ENCODE assay signal across 18 mouse cellular contexts in the genomic region with DNA sequence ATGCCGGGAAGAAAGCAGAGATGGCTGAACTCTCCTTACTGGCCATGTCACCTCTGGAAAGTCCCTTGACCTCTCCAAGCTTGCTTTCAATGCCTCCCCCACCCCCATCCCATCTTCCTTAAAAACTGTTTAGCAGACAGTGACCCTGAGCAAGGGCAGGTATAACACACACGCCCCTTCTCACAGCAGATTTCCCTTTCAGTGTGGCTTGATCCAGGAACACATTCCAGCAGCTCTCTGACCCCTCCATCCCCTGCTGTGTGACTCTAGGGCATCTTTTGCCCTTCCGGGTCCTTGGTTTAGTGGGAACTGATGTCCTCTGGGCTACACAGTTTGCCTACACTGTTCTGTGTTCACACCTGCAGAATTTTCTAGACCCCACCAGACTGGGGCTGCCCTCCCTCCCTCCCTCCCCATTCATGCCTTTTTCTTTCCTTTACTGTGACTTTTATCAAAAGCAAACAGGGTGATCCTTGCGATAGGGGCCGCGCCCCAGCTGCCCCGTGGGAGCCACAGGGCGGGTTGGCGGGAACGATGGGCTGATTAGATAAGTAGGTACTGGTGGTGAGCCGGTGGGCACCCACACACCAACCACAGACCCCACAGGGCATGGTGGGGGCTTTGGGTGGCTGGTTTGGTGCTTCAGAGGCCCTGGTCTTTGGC. TPM values are rescaled to one million over a fixed set of nuclear protein-coding genes. Genes with fewer than 3 reads are reported as not detected.
A peak's percentile ranks its signal among the peaks of the same experiment; 100 is the strongest.
DNase-seq lines count a peak whose midpoint lies in the region; ATAC-seq and TF ChIP-seq lines count a peak whose summit lies in the region.
"Had no signal": no experiment of that assay in that cellular context is flagged by ENCODE, and none has a peak within 500 bp of the region (broad histone marks: within the 10 kb centered on the region; RNA-seq: fewer than 3 reads in every experiment).

No protein-coding gene starts in this region.

- 0 out of 2 replicates have a peak overlapping the region, but pooled peaks have one; percentile 7 for H3K4me2 ChIP-seq in heart, embryonic 13.5 days
- H3K4me2 ChIP-seq in intestine, postnatal 0 days (replicated peaks; ENCODE audit: low read depth), result no peak overlapping the region
- H3K4me2 ChIP-seq: hindbrain, embryonic 15.5 days; neural tube, embryonic 13.5 days had no signal

- intact Hi-C loops in heart, adult 2 months (cut with DNase I), result no loop called here

- no peaks in the 10 kb centered on the region for H3K27me3 ChIP-seq in heart, embryonic 13.5 days (replicated peaks)
- H3K27me3 ChIP-seq in heart, adult 2 months (ENCODE audit: control insufficient read depth, insufficient read depth, low read length), result no peaks in the 10 kb centered on the region
- H3K27me3 ChIP-seq in G1E (ENCODE audit: insufficient read depth, low read length), result no peaks in the 10 kb centered on the region
- H3K27me3 ChIP-seq in intestine, postnatal 0 days (replicated peaks; ENCODE audit: control insufficient read depth, insufficient read depth, low read length), result no peaks in the 10 kb centered on the region
- no peaks in the 10 kb centered on the region for H3K27me3 ChIP-seq in small intestine, adult 2 months (ENCODE audit: control insufficient read depth, insufficient read depth, low read length)
- H3K27me3 ChIP-seq: hindbrain, embryonic 15.5 days; neural tube, embryonic 13.5 days had no signal

- TF ChIP-seq CTCF in heart, adult 2 months (IDR thresholded peaks at IDR 0.05), result no peak
- no peak for TF ChIP-seq CTCF in G1E (IDR thresholded peaks at IDR 0.05; ENCODE audit: low read depth, low read length)
- TF ChIP-seq CTCF in intestine, postnatal 0 days (IDR thresholded peaks at IDR 0.05; ENCODE audit: low read depth), result no peak
- TF ChIP-seq CTCF in small intestine, adult 2 months (IDR thresholded peaks at IDR 0.05; ENCODE audit: extremely low read depth, insufficient read length, insufficient replicate concordance, low read depth, low read length), result no peak

- TF ChIP-seq EP300 in heart, adult 2 months (IDR thresholded peaks at IDR 0.05; ENCODE audit: insufficient read depth, low read depth, low read length), result no peak

- H3K9me3 ChIP-seq in heart, embryonic 13.5 days, result no peaks in the 10 kb centered on the region
- H3K9me3 ChIP-seq in G1E (replicated peaks), result no peaks in the 10 kb centered on the region
- H3K9me3 ChIP-seq in intestine, postnatal 0 days (ENCODE audit: control insufficient read depth), result no peaks in the 10 kb centered on the region
- H3K9me3 ChIP-seq: hindbrain, embryonic 15.5 days; neural tube, embryonic 13.5 days had no signal

- H3K36me3 ChIP-seq in heart, embryonic 13.5 days, result peaks cover 59% of the 10 kb centered on the region
- H3K36me3 ChIP-seq in heart, adult 2 months (ENCODE audit: control insufficient read depth, insufficient read depth, low read length), result no peaks in the 10 kb centered on the region
- H3K36me3 ChIP-seq in G1E (replicated peaks), result peaks cover 98% of the 10 kb centered on the region
- peaks cover 5% of the 10 kb centered on the region; the same call in 1 of the 2 replicates for H3K36me3 ChIP-seq in intestine, postnatal 0 days (ENCODE audit: control insufficient read depth, insufficient read depth)
- 0 out of 2 replicates have a peak, but pooled peaks cover 2% of the 10 kb centered on the region for H3K36me3 ChIP-seq in small intestine, adult 2 months (ENCODE audit: control insufficient read depth, insufficient read depth, low read length)
- H3K36me3 ChIP-seq: hindbrain, embryonic 15.5 days; neural tube, embryonic 13.5 days had no signal

- H3K4me1 ChIP-seq in heart, embryonic 13.5 days, result peaks cover 100% of the 10 kb centered on the region
- peaks cover 31% of the 10 kb centered on the region for H3K4me1 ChIP-seq in heart, adult 2 months (ENCODE audit: control insufficient read depth, insufficient read depth, low read length)
- peaks cover 99% of the 10 kb centered on the region for H3K4me1 ChIP-seq in G1E (ENCODE audit: insufficient read depth, low read depth, low read length)
- H3K4me1 ChIP-seq in intestine, postnatal 0 days (replicated peaks; ENCODE audit: control insufficient read depth, insufficient read depth, low read length), result peaks cover 16% of the 10 kb centered on the region
- H3K4me1 ChIP-seq in small intestine, adult 2 months (ENCODE audit: control insufficient read depth, insufficient read depth, insufficient read length, low read length), result peaks cover 85% of the 10 kb centered on the region

- no peak overlapping the region for H3K4me3 ChIP-seq in heart, embryonic 13.5 days
- no peak overlapping the region for H3K4me3 ChIP-seq in heart, adult 2 months
- H3K4me3 ChIP-seq in G1E (ENCODE audit: low read depth, low read length), result peak overlapping the region; percentile 57; the same call in 1 of the 2 replicates
- H3K4me3 ChIP-seq in intestine, postnatal 0 days (ENCODE audit: low read depth, low read length), result no peak overlapping the region
- H3K4me3 ChIP-seq in small intestine, adult 2 months (ENCODE audit: low read depth, low read length), result no peak overlapping the region
- H3K4me3 ChIP-seq: hindbrain, embryonic 15.5 days; neural tube, embryonic 13.5 days had no signal

- no peak for ATAC-seq in heart, embryonic 13.5 days (ENCODE audit: extremely low read depth, insufficient number of reproducible peaks, low FRiP score, low TSS enrichment)
- 0 out of 2 replicates have a peak, but pooled peaks have one; percentile 2 for ATAC-seq in G1E (ENCODE audit: extremely low read depth, insufficient number of reproducible peaks, low FRiP score, poor library complexity, severe bottlenecking)
- no peak for ATAC-seq in intestine, postnatal 0 days

- H3K27ac ChIP-seq in heart, embryonic 13.5 days (replicated peaks), result peak overlapping the region; percentile 88; the same call in 1 of the 2 replicates
- H3K27ac ChIP-seq in heart, adult 2 months, result no peak overlapping the region
- peak overlapping the region; percentile 79 for H3K27ac ChIP-seq in intestine, postnatal 0 days (ENCODE audit: low read depth, low read length)
- peak overlapping the region; percentile 91 for H3K27ac ChIP-seq in small intestine, adult 2 months (ENCODE audit: insufficient read depth, low read depth, low read length)
- H3K27ac ChIP-seq: hindbrain, embryonic 15.5 days; neural tube, embryonic 13.5 days had no signal

- H3K9ac ChIP-seq in heart, embryonic 13.5 days, result peak overlapping the region; percentile 52
- no peak overlapping the region for H3K9ac ChIP-seq in heart, adult 2 months (ENCODE audit: low read depth, low read length)
- no peak overlapping the region for H3K9ac ChIP-seq in intestine, postnatal 0 days (ENCODE audit: low read depth, low read length)
- H3K9ac ChIP-seq: hindbrain, embryonic 15.5 days; neural tube, embryonic 13.5 days had no signal

- H3K79me2 ChIP-seq in heart, adult 2 months (replicated peaks; ENCODE audit: control insufficient read depth, insufficient read depth, low read length), result no peaks in the 10 kb centered on the region; the same call in 1 of the 2 replicates

- 55% methylated on average over 11 of the region's 11 CpGs for WGBS in heart, embryonic 13.5 days
- 77% methylated on average over 11 of the region's 11 CpGs for whole genome bisulfite sequencing in heart, adult 2 months
- 41% methylated on average over 11 of the region's 11 CpGs for WGBS in intestine, postnatal 0 days
- WGBS in small intestine, adult 2 months, result 33% methylated on average over 11 of the region's 11 CpGs

- DNase-seq in heart, adult 2 months, result no peak
- DNase-seq in G1E (ENCODE audit: low spot score), result no peak
- no peak for DNase-seq in cerebellum, adult 8-10 months
- no peak for DNase-seq in thymus, adult 18-20 months
- no peak for DNase-seq in testis, postnatal 14 days (ENCODE audit: low spot score)
- DNase-seq: adrenal gland, adult 8-10 months; lung, adult 18-20 months; thymus, adult 2 months had no signal

- TF ChIP-seq POLR2A in heart, adult 2 months (IDR thresholded peaks at IDR 0.05; ENCODE audit: insufficient read depth, low read depth, low read length), result no peak
- no peak for TF ChIP-seq POLR2A in small intestine, adult 2 months (IDR thresholded peaks at IDR 0.05; ENCODE audit: low read depth, low read length)

RNA-seq across cellular contexts. Expression of a gene that starts 37.2 kb away (rescaled TPM):
- polyA plus RNA-seq in heart, embryonic 13.5 days (2015; fragmentation: Nextera tagmentation; extraction: Ambion mirVana), result 3.8 TPM in 2 replicates
- 10 to 100 TPM; 21.2 to 24.6 TPM for total RNA-seq in heart, adult 2 months (2021)
- polyA plus RNA-seq in heart, adult 2 months (2012; rRNA removed), result 20.0 and 20.9 TPM in 2 replicates
- 254 and 292 TPM in 2 replicates for total RNA-seq in G1E (2014; fragmentation: Nextera tagmentation)
- 53.1 and 54.4 TPM in 2 replicates for total RNA-seq in G1E (2017)
- polyA plus RNA-seq in G1E (2012), result 1,150 and 1,251 TPM in 2 replicates
- 7.7 and 9.8 TPM in 2 replicates for polyA plus RNA-seq in intestine, postnatal 0 days (2015; fragmentation: Nextera tagmentation; extraction: Ambion mirVana)
- polyA plus RNA-seq in small intestine, adult 2 months (2012; rRNA removed), result 153 and 187 TPM in 2 replicates

RNA-seq across cellular contexts. Expression of a gene that starts 41.4 kb away (rescaled TPM):
- polyA plus RNA-seq in heart, embryonic 13.5 days (2015; fragmentation: Nextera tagmentation; extraction: Ambion mirVana), result not detected in 2 replicates
- not detected for total RNA-seq in heart, adult 2 months (2021)
- polyA plus RNA-seq in heart, adult 2 months (2012; rRNA removed), result not detected in 2 replicates
- total RNA-seq in G1E (2014; fragmentation: Nextera tagmentation), result not detected in 2 replicates
- total RNA-seq in G1E (2017), result not detected in 2 replicates
- not detected in 2 replicates for polyA plus RNA-seq in G1E (2012)
- not detected in 2 replicates for polyA plus RNA-seq in intestine, postnatal 0 days (2015; fragmentation: Nextera tagmentation; extraction: Ambion mirVana)
- 0.09 and 0.13 TPM in 2 replicates for polyA plus RNA-seq in small intestine, adult 2 months (2012; rRNA removed)
- total RNA-seq: adrenal gland, adult 8-10 months; gastrocnemius, adult 8-10 months had no signal
- polyA plus RNA-seq: embryonic facial prominence, embryonic 11.5 days; forebrain, embryonic 11.5 days; heart, embryonic 16.5 days; kidney, embryonic 16.5 days; neural tube, embryonic 13.5 days had no signal

RNA-seq across cellular contexts. Expression of a gene that starts 57.2 kb away (rescaled TPM):
- polyA plus RNA-seq in heart, embryonic 13.5 days (2015; fragmentation: Nextera tagmentation; extraction: Ambion mirVana), result 30.4 and 31.1 TPM in 2 replicates
- total RNA-seq in heart, adult 2 months (2021), result 10 to 100 TPM; 21.8 to 22.1 TPM
- polyA plus RNA-seq in heart, adult 2 months (2012; rRNA removed), result 11.2 and 15.8 TPM in 2 replicates
- total RNA-seq in G1E (2014; fragmentation: Nextera tagmentation) (40.3 and 45.8 TPM in 2 replicates), G1E (2017) (52.7 and 58.4 TPM in 2 replicates)
- 134 and 143 TPM in 2 replicates for polyA plus RNA-seq in G1E (2012)
- 24.0 and 26.1 TPM in 2 replicates for polyA plus RNA-seq in intestine, postnatal 0 days (2015; fragmentation: Nextera tagmentation; extraction: Ambion mirVana)
- polyA plus RNA-seq in small intestine, adult 2 months (2012; rRNA removed), result 13.6 and 23.3 TPM in 2 replicates
